Mouse (Mus musculus) megakaryocyte, embryonic 14.5 days (primary cell): Measurements from ENCODE around the gene Nqo1. TPM values are rescaled to one million over a fixed set of nuclear protein-coding genes. Genes with fewer than 3 reads are reported as not detected.
A peak's percentile ranks its signal among the peaks of the same experiment; 100 is the strongest.

Experiments
- H3K27me3 ChIP-seq: replicated peaks from 2 replicates; pipeline ENCODE3; 2012; ENCODE audit warnings: inconsistent platforms
- H3K36me3 ChIP-seq: replicated peaks from 2 replicates; pipeline ENCODE3; 2012; ENCODE audit warnings: low read length, inconsistent platforms, mixed read lengths
- H3K4me1 ChIP-seq: 2 replicates; pipeline ENCODE4 v1.6.1; 2012; ENCODE audit warnings: inconsistent platforms
- H3K4me3 ChIP-seq: replicated peaks from 2 replicates; pipeline ENCODE3; 2012; ENCODE audit warnings: moderate library complexity, mild to moderate bottlenecking, inconsistent platforms
- H3K9me3 ChIP-seq: 2 replicates; pipeline ENCODE4 v1.6.1; 2012; ENCODE audit warnings: inconsistent platforms
- FLI1 ChIP-seq: IDR thresholded peaks from 2 replicates; pipeline ENCODE4 v1.6.1; 2012; ENCODE audit warnings: low read length, inconsistent platforms, mixed read lengths
- GATA1 ChIP-seq: IDR thresholded peaks from 3 replicates; pipeline ENCODE4 v1.6.1; 2012; ENCODE audit warnings: mixed read lengths, low read length, inconsistent platforms, borderline replicate concordance
- polyA plus RNA-seq: library from polyadenylated mRNA; stranded (reverse); fragments of >175 nt; gene quantifications from 2 replicates; pipeline ENCODE4 v1.2.3, GENCODE M21; 2012; ENCODE audit warnings: low replicate concordance; ENCODE audit not compliant: insufficient read depth

Gene Nqo1
- polyA plus RNA-seq: 0.43 TPM in 1 of 2 replicates, not detected in the other

GRCm38 (mm10) chr8:107403038-107403781 lies at the start of gene Nqo1:
Gene Nqo1 (minus strand): TSS chr8:107403206.
- peaks cover 84% of the 10 kb centered on the region for H3K4me1 ChIP-seq
- H3K4me3 ChIP-seq: peak within 1 kb of the TSS; percentile 89

GRCm38 (mm10) chr8:107451414-107452066 lies 48.5 kb upstream of the Nqo1 start:
- peaks cover 86% of the 10 kb centered on the region for H3K4me1 ChIP-seq
- H3K36me3 ChIP-seq: peaks cover 53% of the 10 kb centered on the region
- no peak for TF ChIP-seq GATA1
- no peak for TF ChIP-seq FLI1
- H3K27me3 ChIP-seq: no peaks in the 10 kb centered on the region
- no peak overlapping the region for H3K4me3 ChIP-seq
- no peaks in the 10 kb centered on the region for H3K9me3 ChIP-seq

More at GRCm38 (mm10) chr8:107403038-107403781, at the start of gene Nqo1:
- TF ChIP-seq FLI1: no peak
- Histone ChIP-seq H3K9me3 (no peaks in the 10 kb centered on the region), H3K27me3 (no peaks in the 10 kb centered on the region), H3K36me3 (peaks cover 15% of the 10 kb centered on the region)

GRCm38 (mm10) chr8:107449655-107450054 lies 46.6 kb upstream of the Nqo1 start:
- TF ChIP-seq FLI1: no peak
- no peak for TF ChIP-seq GATA1
- Histone ChIP-seq H3K9me3 (no peaks in the 10 kb centered on the region), H3K4me3 (peak overlapping the region; percentile 12), H3K27me3 (no peaks in the 10 kb centered on the region), H3K4me1 (peaks cover 78% of the 10 kb centered on the region), H3K36me3 (peaks cover 50% of the 10 kb centered on the region)

GRCm38 (mm10) chr8:107449130-107449529 lies 46.1 kb upstream of the Nqo1 start:
- peaks cover 53% of the 10 kb centered on the region for H3K36me3 ChIP-seq
- no peak overlapping the region for H3K4me3 ChIP-seq
- no peak for TF ChIP-seq FLI1
- TF ChIP-seq GATA1: no peak
- H3K9me3 ChIP-seq: no peaks in the 10 kb centered on the region
- H3K27me3 ChIP-seq: no peaks in the 10 kb centered on the region
- H3K4me1 ChIP-seq: peaks cover 81% of the 10 kb centered on the region

GRCm38 (mm10) chr8:107448382-107448889 lies 45.4 kb upstream of the Nqo1 start:
- peaks cover 79% of the 10 kb centered on the region for H3K4me1 ChIP-seq

GRCm38 (mm10) chr8:107447713-107448112 lies 44.7 kb upstream of the Nqo1 start:
- Histone ChIP-seq H3K27me3 (no peaks in the 10 kb centered on the region), H3K4me3 (no peak overlapping the region), H3K36me3 (peaks cover 50% of the 10 kb centered on the region), H3K9me3 (no peaks in the 10 kb centered on the region), H3K4me1 (peaks cover 79% of the 10 kb centered on the region)
- TF ChIP-seq FLI1: no peak
- TF ChIP-seq GATA1: no peak

More at GRCm38 (mm10) chr8:107448382-107448889, 45.4 kb upstream of the Nqo1 start:
- TF ChIP-seq FLI1: no peak
- TF ChIP-seq GATA1: no peak
- Histone ChIP-seq H3K9me3 (no peaks in the 10 kb centered on the region), H3K4me3 (peak overlapping the region; percentile 59), H3K36me3 (peaks cover 50% of the 10 kb centered on the region), H3K27me3 (no peaks in the 10 kb centered on the region)

GRCm38 (mm10) chr8:107444626-107445025 lies 41.6 kb upstream of the Nqo1 start:
- Histone ChIP-seq H3K36me3 (peaks cover 59% of the 10 kb centered on the region), H3K4me1 (peaks cover 73% of the 10 kb centered on the region)
- TF ChIP-seq GATA1: no peak
- TF ChIP-seq FLI1: no peak

GRCm38 (mm10) chr8:107439880-107440625 lies 37.0 kb upstream of the Nqo1 start:
- H3K9me3 ChIP-seq: no peaks in the 10 kb centered on the region
- no peaks in the 10 kb centered on the region for H3K27me3 ChIP-seq
- H3K4me1 ChIP-seq: peaks cover 62% of the 10 kb centered on the region
- no peak overlapping the region for H3K4me3 ChIP-seq
- H3K36me3 ChIP-seq: peaks cover 46% of the 10 kb centered on the region
- TF ChIP-seq FLI1 (no peak), GATA1 (no peak)

More at GRCm38 (mm10) chr8:107444626-107445025, 41.6 kb upstream of the Nqo1 start:
- H3K27me3 ChIP-seq: no peaks in the 10 kb centered on the region
- no peaks in the 10 kb centered on the region for H3K9me3 ChIP-seq
- H3K4me3 ChIP-seq: no peak overlapping the region

- Histone ChIP-seq H3K27me3 (no peaks in the 10 kb centered on the region), H3K9me3 (no peaks in the 10 kb centered on the region), H3K36me3 (peaks cover 27% of the 10 kb centered on the region), H3K4me3 (peak overlapping the region; percentile 77), H3K4me1 (peaks cover 49% of the 10 kb centered on the region)
- TF ChIP-seq FLI1 (no peak), GATA1 (no peak)
These were observed 34.7 kb upstream of the Nqo1 start for GRCm38 (mm10) chr8:107437711-107438110.
